In the genomic region with DNA sequence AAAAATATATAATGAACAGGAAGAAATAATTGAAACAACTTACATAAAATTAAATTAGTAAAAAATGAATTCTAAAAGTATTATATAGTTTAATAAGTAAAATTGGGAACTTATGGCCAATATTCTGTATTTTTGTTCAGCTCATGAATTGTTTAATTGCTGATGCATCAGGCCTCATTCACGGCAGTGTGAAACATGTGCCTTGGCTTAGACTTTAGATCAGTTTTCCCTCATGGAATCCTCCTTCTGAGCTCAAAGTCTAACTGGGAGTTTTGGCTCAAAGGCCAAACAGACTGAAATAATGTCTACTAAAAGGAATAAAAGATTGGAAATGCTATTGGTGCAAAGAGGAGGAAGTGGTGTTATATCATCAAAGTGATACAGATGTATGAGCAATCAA, we compare ENCODE assay signal across 25 mouse cellular contexts. TPM values are rescaled to one million over a fixed set of nuclear protein-coding genes. Genes with fewer than 3 reads are reported as not detected.
A peak's percentile ranks its signal among the peaks of the same experiment; 100 is the strongest.
DNase-seq lines count a peak whose midpoint lies in the region; ATAC-seq lines count a peak whose summit lies in the region.
"Had no signal": no experiment of that assay in that cellular context is flagged by ENCODE, and none has a peak within 500 bp of the region (broad histone marks: within the 10 kb centered on the region; RNA-seq: fewer than 3 reads in every experiment).

No protein-coding gene starts in this region.

- no peak overlapping the region for H3K27ac ChIP-seq in kidney, embryonic 14.5 days (ENCODE audit: low read depth, low read length)
- H3K27ac ChIP-seq in midbrain, embryonic 11.5 days (ENCODE audit: low read depth, low read length) = no peak overlapping the region
- no peak overlapping the region for H3K27ac ChIP-seq in midbrain, embryonic 15.5 days
- H3K27ac ChIP-seq: embryonic facial prominence, embryonic 10.5 days; embryonic facial prominence, embryonic 12.5 days; forebrain, embryonic 13.5 days had no signal

- H3K4me1 ChIP-seq in kidney, embryonic 14.5 days (ENCODE audit: control insufficient read depth, insufficient read depth, low read length) = no peaks in the 10 kb centered on the region
- H3K4me1 ChIP-seq in midbrain, embryonic 11.5 days (ENCODE audit: control insufficient read depth, insufficient read depth, low read length) = peaks cover 5% of the 10 kb centered on the region; the same call in 1 of the 2 replicates
- peaks cover 8% of the 10 kb centered on the region for H3K4me1 ChIP-seq in midbrain, embryonic 15.5 days

- 64% methylated on average over 1 of the region's 1 CpGs for WGBS in kidney, embryonic 14.5 days
- 91% methylated on average over 1 of the region's 1 CpGs for WGBS in midbrain, embryonic 11.5 days
- 72% methylated on average over 1 of the region's 1 CpGs for WGBS in midbrain, embryonic 15.5 days

- no peak overlapping the region for H3K9ac ChIP-seq in kidney, embryonic 14.5 days (ENCODE audit: low read depth, low read length)
- no peak overlapping the region for H3K9ac ChIP-seq in midbrain, embryonic 11.5 days (ENCODE audit: low read length)
- H3K9ac ChIP-seq in midbrain, embryonic 15.5 days = no peak overlapping the region
- H3K9ac ChIP-seq: embryonic facial prominence, embryonic 12.5 days; forebrain, embryonic 13.5 days had no signal

- no peak overlapping the region for H3K4me2 ChIP-seq in kidney, embryonic 14.5 days (replicated peaks; ENCODE audit: low read depth, low read length)
- no peak overlapping the region for H3K4me2 ChIP-seq in midbrain, embryonic 11.5 days
- no peak overlapping the region for H3K4me2 ChIP-seq in midbrain, embryonic 15.5 days
- H3K4me2 ChIP-seq: embryonic facial prominence, embryonic 12.5 days; forebrain, embryonic 13.5 days had no signal

- no peaks in the 10 kb centered on the region for H3K9me3 ChIP-seq in kidney, embryonic 14.5 days (ENCODE audit: control insufficient read depth, low read length)
- no peaks in the 10 kb centered on the region for H3K9me3 ChIP-seq in midbrain, embryonic 11.5 days (ENCODE audit: control insufficient read depth, low read length)
- H3K9me3 ChIP-seq in midbrain, embryonic 15.5 days = no peaks in the 10 kb centered on the region
- H3K9me3 ChIP-seq: embryonic facial prominence, embryonic 10.5 days; embryonic facial prominence, embryonic 12.5 days; forebrain, embryonic 13.5 days had no signal

- peak; percentile 50 for DNase-seq in kidney, adult 11 months
- DNase-seq in kidney, adult 18-20 months = no peak
- peak; percentile 50 to 68 for DNase-seq in kidney, adult 8-10 months
- DNase-seq in kidney, postnatal 10 days = no peak
- peak; percentile 33 for DNase-seq in kidney, postnatal 14 days
- peak; percentile 51 for DNase-seq in midbrain, embryonic 11.5 days (ENCODE audit: low spot score, missing footprints)
- DNase-seq: adrenal gland, adult 8-10 months; adrenal gland, postnatal 14 days; adrenal gland, postnatal 36 days; B cell, adult 2 months; cerebellum, adult 11-12 months; cerebellum, adult 2 months; cerebellum, adult 9-10 months; cerebellum, postnatal 10 days; cerebellum, postnatal 25 days had no signal

- H3K4me3 ChIP-seq in kidney, embryonic 14.5 days (ENCODE audit: low read length) = no peak overlapping the region
- no peak overlapping the region for H3K4me3 ChIP-seq in midbrain, embryonic 11.5 days (ENCODE audit: low read depth, low read length)
- no peak overlapping the region for H3K4me3 ChIP-seq in midbrain, embryonic 15.5 days
- H3K4me3 ChIP-seq: embryonic facial prominence, embryonic 10.5 days; embryonic facial prominence, embryonic 12.5 days; forebrain, embryonic 13.5 days had no signal

- no peak for ATAC-seq in kidney, embryonic 14.5 days (ENCODE audit: low FRiP score, low TSS enrichment)
- no peak for ATAC-seq in midbrain, embryonic 11.5 days (ENCODE audit: low FRiP score)
- ATAC-seq in midbrain, embryonic 15.5 days (replicated peaks) = no peak
- ATAC-seq: activated CD4-positive, CD25-positive, alpha-beta regulatory T cell, adult 4 months; CD4-positive, CD25-positive, alpha-beta regulatory T cell, adult 4 months; forebrain, embryonic 13.5 days; Patski had no signal

- no peaks in the 10 kb centered on the region for H3K36me3 ChIP-seq in kidney, embryonic 14.5 days (ENCODE audit: control insufficient read depth, insufficient read depth, low read length)
- H3K36me3 ChIP-seq in midbrain, embryonic 11.5 days (ENCODE audit: control insufficient read depth, insufficient read depth, low read length) = no peaks in the 10 kb centered on the region
- no peaks in the 10 kb centered on the region for H3K36me3 ChIP-seq in midbrain, embryonic 15.5 days (replicated peaks)
- H3K36me3 ChIP-seq: embryonic facial prominence, embryonic 10.5 days; embryonic facial prominence, embryonic 12.5 days; G1E had no signal

- H3K27me3 ChIP-seq in kidney, embryonic 14.5 days (ENCODE audit: control insufficient read depth, insufficient read depth, low read length) = peaks cover 14% of the 10 kb centered on the region
- peaks cover 25% of the 10 kb centered on the region for H3K27me3 ChIP-seq in midbrain, embryonic 11.5 days (ENCODE audit: control insufficient read depth, insufficient read depth, low read length)
- peaks cover 14% of the 10 kb centered on the region for H3K27me3 ChIP-seq in midbrain, embryonic 15.5 days (replicated peaks)
- H3K27me3 ChIP-seq: CH12.LX had no signal

RNA-seq across cellular contexts. Expression of a gene that starts 2.7 kb away (rescaled TPM):
- polyA plus RNA-seq in kidney, embryonic 14.5 days (2014; fragmentation: Nextera tagmentation; extraction: Ambion mirVana) = 7.0 and 9.4 TPM in 2 replicates
- 0.37 and 1.1 TPM in 2 replicates for polyA plus RNA-seq in midbrain, embryonic 11.5 days (2014; fragmentation: Nextera tagmentation; extraction: Ambion mirVana)
- polyA plus RNA-seq in midbrain, embryonic 15.5 days (2015; fragmentation: Nextera tagmentation; extraction: Ambion mirVana) = 1.6 and 2.0 TPM in 2 replicates
- polyA plus RNA-seq: G1E had no signal

Comparison
In these comparisons a context has a peak if more than half of its experiments do, and no peak if none do; other contexts are left out.
1. DNase-seq: peak in kidney, adult 11 months (single experiment), kidney, adult 8-10 months (2 of 2), kidney, postnatal 14 days (single experiment) and midbrain, embryonic 11.5 days (single experiment); none in kidney, adult 18-20 months (single experiment) and kidney, postnatal 10 days (single experiment).